Mouse (Mus musculus) gastrocnemius, postnatal 10 days (tissue): ENCODE results near the gene Ahsa2. TPM values are rescaled to one million over a fixed set of nuclear protein-coding genes. Genes with fewer than 3 reads are reported as not detected.
"Not testable (repeated sequence)": the region's sequence is repeated elsewhere in the genome, so short reads cannot be mapped to it uniquely, and the experiment has no call there.

Source experiments
- DNase-seq: peaks from one replicate; pipeline ENCODE4 v3.0.0; 2021; ENCODE audit warnings: mixed read lengths
- long read RNA-seq, 2 experiments: library from polyadenylated mRNA; stranded (forward); transcript quantifications; one replicate each; pipeline ENCODE4 v2.0.0; 2021
- microRNA-seq, 2 experiments: library from miRNA; unstranded; fragments of <30 nt; microRNA quantifications; one replicate each; pipeline ENCODE4 v1.2.0; 2021
- total RNA-seq, 2 experiments: library from RNA; stranded (reverse); gene quantifications; 2 replicates each; pipeline ENCODE4 v1.2.3; 2021

Gene Ahsa2
- 10 to 100 TPM; 38.1 to 45.6 TPM for total RNA-seq
- long read RNA-seq, experiment 1, transcript Ahsa2-201 (9 exons, 3,023 nt) = major isoform, 22 of 28 reads
- long read RNA-seq, experiment 1, partial matches to known transcripts = 0 of 28 reads
- long read RNA-seq, experiment 1, other reads (novel, unspliced or antisense) = 4 of 28 reads
- long read RNA-seq, experiment 2, transcript Ahsa2-201 (9 exons, 3,023 nt) = major isoform, 35 of 37 reads
- long read RNA-seq, experiment 2, partial matches to known transcripts = 2 of 37 reads
- long read RNA-seq, experiment 2, other reads (novel, unspliced or antisense) = 0 of 37 reads

- DNase-seq = peak; percentile 99
These were observed at the start of gene Ahsa2 for GRCm38 (mm10) chr11:23497718-23498509. Gene Ahsa2, minus strand, starts transcription at chr11:23498030.

- no peak for DNase-seq
These were observed 39.6 kb upstream of the Ahsa2 start for GRCm38 (mm10) chr11:23537446-23537845.

- no peak for DNase-seq
These were observed 22.8 kb upstream of the Ahsa2 start, which contains the start of gene 1700093K21Rik for GRCm38 (mm10) chr11:23520473-23521205. Gene 1700093K21Rik, minus strand, starts transcription at chr11:23521155.

- DNase-seq = no peak
These were observed 21.2 kb upstream of the Ahsa2 start for GRCm38 (mm10) chr11:23518981-23519380.

GRCm38 (mm10) chr11:23515315-23515714, 17.5 kb upstream of the Ahsa2 start:
- no peak for DNase-seq

- DNase-seq = not testable (repeated sequence)
These were observed 17.0 kb upstream of the Ahsa2 start for GRCm38 (mm10) chr11:23514785-23515184.

GRCm38 (mm10) chr11:23504801-23505200, 7.0 kb upstream of the Ahsa2 start:
- not testable (repeated sequence) for DNase-seq

- DNase-seq = no peak
These were observed 779 bp upstream of the Ahsa2 start for GRCm38 (mm10) chr11:23498609-23499008.

GRCm38 (mm10) chr11:23497335-23497717, 504 bp downstream of the Ahsa2 start:
- DNase-seq = peak; percentile 69

- no peak for DNase-seq
These were observed 1.2 kb downstream of the Ahsa2 start for GRCm38 (mm10) chr11:23496661-23497060.

- DNase-seq = no peak
These were observed 2.6 kb downstream of the Ahsa2 start for GRCm38 (mm10) chr11:23495231-23495630.

- DNase-seq = no peak
These were observed 5.6 kb downstream of the Ahsa2 start for GRCm38 (mm10) chr11:23492048-23492790.

GRCm38 (mm10) chr11:23489955-23490354, 7.9 kb downstream of the Ahsa2 start:
- DNase-seq = no peak

GRCm38 (mm10) chr11:23465862-23466261, 32.0 kb downstream of the Ahsa2 start:
- DNase-seq = not testable (repeated sequence)

Small RNA genes within 50 kb of the gene (microRNA-seq; reads per million reads assigned to microRNA genes)
- gene Gm47279 = 0 reads per million in 2 experiments

Other genes with a start within 250 kb of the Ahsa2 start
- 10 to 100 TPM; 38.0 to 50.6 TPM for gene Xpo1, start 242.0 kb downstream of the Ahsa2 start, total RNA-seq
- gene Usp34, start 191.1 kb downstream of the Ahsa2 start, total RNA-seq = 10 to 100 TPM; 37.8 to 40.7 TPM
- under 1 TPM in 1 of 2 experiments, not detected in 1; 0.41 TPM for gene 1700093K21Rik, start 23.1 kb upstream of the Ahsa2 start, total RNA-seq
- gene 0610010F05Rik, start 135.6 kb upstream of the Ahsa2 start, total RNA-seq = 1 to 10 TPM; 9.1 to 10.0 TPM
- gene Pus10, start 167.6 kb upstream of the Ahsa2 start, total RNA-seq = 10 to 100 TPM; 14.1 to 14.4 TPM
- gene Pex13, start 167.9 kb upstream of the Ahsa2 start, total RNA-seq = 10 to 100 TPM; 16.9 to 22.0 TPM